Mouse (Mus musculus): ENCODE measurements around the gene Xpnpep3. TPM values are rescaled to one million over a fixed set of nuclear protein-coding genes. Genes with fewer than 3 reads are reported as not detected.
"Not testable (repeated sequence)": the region's sequence is repeated elsewhere in the genome, so short reads cannot be mapped to it uniquely, and the experiment has no call there.

Xpnpep3 gene
- polyA plus RNA-seq, 1 experiment: 14.9 TPM

- no peak overlapping the region for H3K27ac ChIP-seq (ENCODE audit: control insufficient read depth, insufficient read depth, low read depth, low read length)
- no peaks in the 10 kb centered on the region; the same call in 1 of the 2 replicates for H3K4me1 ChIP-seq (ENCODE audit: control insufficient read depth, insufficient read depth, low read length)
- TF ChIP-seq POLR2A (IDR thresholded peaks at IDR 0.05; ENCODE audit: control insufficient read depth, low read depth, low read length) (no peak), CTCF (IDR thresholded peaks at IDR 0.05; ENCODE audit: control insufficient read depth, insufficient read depth, insufficient replicate concordance, low read depth, low read length) (no peak)
- no peaks in the 10 kb centered on the region; the same call in 1 of the 2 replicates for H3K36me3 ChIP-seq (ENCODE audit: control insufficient read depth, insufficient read depth, low read length)
- no peaks in the 10 kb centered on the region for H3K27me3 ChIP-seq (ENCODE audit: control insufficient read depth, insufficient read depth, low read length)
- no peak overlapping the region; the same call in 1 of the 2 replicates for H3K4me3 ChIP-seq (ENCODE audit: control insufficient read depth, low read depth, low read length)
Observed at GRCm38 (mm10) chr15:81398189-81398588, 1.7 kb upstream of the Xpnpep3 start.

GRCm38 (mm10) chr15:81399297-81399637 is 671 bp upstream of the Xpnpep3 start:
- H3K4me1 ChIP-seq (ENCODE audit: control insufficient read depth, insufficient read depth, low read length): no peaks in the 10 kb centered on the region; the same call in 1 of the 2 replicates
- H3K27me3 ChIP-seq (ENCODE audit: control insufficient read depth, insufficient read depth, low read length): no peaks in the 10 kb centered on the region
- TF ChIP-seq CTCF (IDR thresholded peaks at IDR 0.05; ENCODE audit: control insufficient read depth, insufficient read depth, insufficient replicate concordance, low read depth, low read length): no peak
- no peak; the same call in 1 of the 2 replicates for TF ChIP-seq POLR2A (IDR thresholded peaks at IDR 0.05; ENCODE audit: control insufficient read depth, low read depth, low read length)
- H3K27ac ChIP-seq (ENCODE audit: control insufficient read depth, insufficient read depth, low read depth, low read length): peak overlapping the region; percentile 100
- peak overlapping the region; percentile 98 for H3K4me3 ChIP-seq (ENCODE audit: control insufficient read depth, low read depth, low read length)
- no peaks in the 10 kb centered on the region; the same call in 1 of the 2 replicates for H3K36me3 ChIP-seq (ENCODE audit: control insufficient read depth, insufficient read depth, low read length)

GRCm38 (mm10) chr15:81405008-81405407 is 5.1 kb downstream of the Xpnpep3 start:
- Histone ChIP-seq H3K4me3 (ENCODE audit: control insufficient read depth, low read depth, low read length) (peak overlapping the region; percentile 56; the same call in 1 of the 2 replicates), H3K36me3 (ENCODE audit: control insufficient read depth, insufficient read depth, low read length) (no peaks in the 10 kb centered on the region), H3K27ac (ENCODE audit: control insufficient read depth, insufficient read depth, low read depth, low read length) (no peak overlapping the region), H3K27me3 (ENCODE audit: control insufficient read depth, insufficient read depth, low read length) (no peaks in the 10 kb centered on the region), H3K4me1 (ENCODE audit: control insufficient read depth, insufficient read depth, low read length) (no peaks in the 10 kb centered on the region)
- TF ChIP-seq CTCF (IDR thresholded peaks at IDR 0.05; ENCODE audit: control insufficient read depth, insufficient read depth, insufficient replicate concordance, low read depth, low read length): no peak
- no peak for TF ChIP-seq POLR2A (IDR thresholded peaks at IDR 0.05; ENCODE audit: control insufficient read depth, low read depth, low read length)

GRCm38 (mm10) chr15:81408199-81408598 is 8.3 kb downstream of the Xpnpep3 start, which contains the start of gene Dnajb7:
TSS of gene Dnajb7 (minus strand) at chr15:81408299.
- no peak for TF ChIP-seq POLR2A (IDR thresholded peaks at IDR 0.05; ENCODE audit: control insufficient read depth, low read depth, low read length)
- TF ChIP-seq CTCF (IDR thresholded peaks at IDR 0.05; ENCODE audit: control insufficient read depth, insufficient read depth, insufficient replicate concordance, low read depth, low read length): no peak
- Histone ChIP-seq H3K4me1 (ENCODE audit: control insufficient read depth, insufficient read depth, low read length) (no peaks in the 10 kb centered on the region), H3K27me3 (ENCODE audit: control insufficient read depth, insufficient read depth, low read length) (no peaks in the 10 kb centered on the region), H3K36me3 (ENCODE audit: control insufficient read depth, insufficient read depth, low read length) (no peaks in the 10 kb centered on the region), H3K4me3 (ENCODE audit: control insufficient read depth, low read depth, low read length) (peak within 1 kb of the TSS; percentile 72), H3K27ac (ENCODE audit: control insufficient read depth, insufficient read depth, low read depth, low read length) (peak within 1 kb of the TSS; percentile 63)

- H3K27me3 ChIP-seq (ENCODE audit: control insufficient read depth, insufficient read depth, low read length); H3K36me3 ChIP-seq (ENCODE audit: control insufficient read depth, insufficient read depth, low read length); H3K27ac ChIP-seq (ENCODE audit: control insufficient read depth, insufficient read depth, low read depth, low read length); H3K4me1 ChIP-seq (ENCODE audit: control insufficient read depth, insufficient read depth, low read length): not testable (repeated sequence)
- peak overlapping the region; percentile 50; the same call in 1 of the 2 replicates for H3K4me3 ChIP-seq (ENCODE audit: control insufficient read depth, low read depth, low read length)
Observed at GRCm38 (mm10) chr15:81416763-81417310, 16.9 kb downstream of the Xpnpep3 start.

- Histone ChIP-seq H3K27me3 (ENCODE audit: control insufficient read depth, insufficient read depth, low read length) (no peaks in the 10 kb centered on the region), H3K27ac (ENCODE audit: control insufficient read depth, insufficient read depth, low read depth, low read length) (no peak overlapping the region), H3K36me3 (ENCODE audit: control insufficient read depth, insufficient read depth, low read length) (no peaks in the 10 kb centered on the region; the same call in 1 of the 2 replicates), H3K4me3 (ENCODE audit: control insufficient read depth, low read depth, low read length) (no peak overlapping the region), H3K4me1 (ENCODE audit: control insufficient read depth, insufficient read depth, low read length) (peaks cover 2% of the 10 kb centered on the region; the same call in 1 of the 2 replicates)
- TF ChIP-seq CTCF (IDR thresholded peaks at IDR 0.05; ENCODE audit: control insufficient read depth, insufficient read depth, insufficient replicate concordance, low read depth, low read length): no peak
- no peak for TF ChIP-seq POLR2A (IDR thresholded peaks at IDR 0.05; ENCODE audit: control insufficient read depth, low read depth, low read length)
Observed at GRCm38 (mm10) chr15:81418065-81418464, 18.1 kb downstream of the Xpnpep3 start.

- no peak overlapping the region for H3K27ac ChIP-seq (ENCODE audit: control insufficient read depth, insufficient read depth, low read depth, low read length)
- H3K4me1 ChIP-seq (ENCODE audit: control insufficient read depth, insufficient read depth, low read length): peaks cover 2% of the 10 kb centered on the region; the same call in 1 of the 2 replicates
- no peaks in the 10 kb centered on the region for H3K27me3 ChIP-seq (ENCODE audit: control insufficient read depth, insufficient read depth, low read length)
- no peaks in the 10 kb centered on the region for H3K36me3 ChIP-seq (ENCODE audit: control insufficient read depth, insufficient read depth, low read length)
- TF ChIP-seq POLR2A (IDR thresholded peaks at IDR 0.05; ENCODE audit: control insufficient read depth, low read depth, low read length): no peak
- TF ChIP-seq CTCF (IDR thresholded peaks at IDR 0.05; ENCODE audit: control insufficient read depth, insufficient read depth, insufficient replicate concordance, low read depth, low read length): no peak
- no peak overlapping the region for H3K4me3 ChIP-seq (ENCODE audit: control insufficient read depth, low read depth, low read length)
Observed at GRCm38 (mm10) chr15:81421454-81421853, 21.5 kb downstream of the Xpnpep3 start.
